Mouse (Mus musculus) bone marrow, adult 2 months (tissue): ENCODE data around the gene Sema4a. TPM values are rescaled to one million over a fixed set of nuclear protein-coding genes. Genes with fewer than 3 reads are reported as not detected.
A peak's percentile ranks its signal among the peaks of the same experiment; 100 is the strongest.

Source experiments
- H3K27ac ChIP-seq: fragments of 200-500 bp; 2 replicates; pipeline ENCODE4 v1.5.1; 2012; ENCODE audit warnings: low read depth, mild to moderate bottlenecking, control low read depth, inconsistent platforms, low read length; ENCODE audit not compliant: control insufficient read depth, poor library complexity, insufficient read depth
- H3K4me1 ChIP-seq: fragments of 200-500 bp; 2 replicates; pipeline ENCODE4 v1.6.1; 2011; ENCODE audit warnings: low read length; ENCODE audit not compliant: control insufficient read depth, insufficient read depth
- H3K4me3 ChIP-seq: fragments of 200-500 bp; replicated peaks from 2 replicates; pipeline ENCODE3; 2011; ENCODE audit warnings: mild to moderate bottlenecking, low read depth, low read length, control low read depth; ENCODE audit not compliant: control insufficient read depth
- CTCF ChIP-seq: fragments of 200-500 bp; IDR thresholded peaks from 2 replicates; pipeline ENCODE4 v1.5.1; 2011; ENCODE audit warnings: low read length, control low read depth; ENCODE audit not compliant: control insufficient read depth, insufficient read depth
- POLR2A ChIP-seq: fragments of 200-500 bp; IDR thresholded peaks from 2 replicates; pipeline ENCODE4 v1.6.1; 2011; ENCODE audit warnings: low read depth, mild to moderate bottlenecking, control low read depth, low read length, borderline replicate concordance; ENCODE audit not compliant: control insufficient read depth
- WGBS: fragments of 180-500 bp; shearing (Covaris S2); methylation state at CpG from one replicate; pipeline ENCODE4 v1.1.7; 2018; 5-methylcytosine and 5-hydroxymethylcytosine counted together
- polyA plus RNA-seq: library from polyadenylated mRNA; stranded (reverse); fragments of >200 nt; gene quantifications from 2 replicates; pipeline ENCODE4 v1.2.4, GENCODE M21; 2011; ENCODE audit warnings: low replicate concordance; ENCODE audit not compliant: missing spikeins, insufficient read depth, insufficient read length

Gene Sema4a
- polyA plus RNA-seq, 1 experiment, result 131 TPM

GRCm38 (mm10) chr3:88502641-88503504 lies 41.9 kb upstream of the Sema4a start:
- peak overlapping the region; percentile 76 for H3K4me3 ChIP-seq
- peak overlapping the region; percentile 58 for H3K27ac ChIP-seq
- peak; percentile 97 for TF ChIP-seq POLR2A
- TF ChIP-seq CTCF, result no peak
- WGBS, result 2% methylated on average over 55 of the region's 55 CpGs
- peaks cover 3% of the 10 kb centered on the region for H3K4me1 ChIP-seq

GRCm38 (mm10) chr3:88502031-88502571 lies 41.1 kb upstream of the Sema4a start:
- WGBS, result 63% methylated on average over 11 of the region's 11 CpGs
- Histone ChIP-seq H3K4me1 (peaks cover 3% of the 10 kb centered on the region), H3K27ac (peak overlapping the region; percentile 58)

GRCm38 (mm10) chr3:88501366-88502030 lies 40.5 kb upstream of the Sema4a start:
- Histone ChIP-seq H3K4me1 (peaks cover 3% of the 10 kb centered on the region), H3K27ac (peak overlapping the region; percentile 58), H3K4me3 (peak overlapping the region; percentile 76)
- TF ChIP-seq POLR2A, result no peak
- WGBS, result 60% methylated on average over 6 of the region's 6 CpGs

More at GRCm38 (mm10) chr3:88502031-88502571, 41.1 kb upstream of the Sema4a start:
- TF ChIP-seq POLR2A (no peak), CTCF (no peak)
- peak overlapping the region; percentile 76 for H3K4me3 ChIP-seq

GRCm38 (mm10) chr3:88500655-88501365 lies 39.8 kb upstream of the Sema4a start:
- Histone ChIP-seq H3K4me3 (peak overlapping the region; percentile 64), H3K27ac (no peak overlapping the region), H3K4me1 (peaks cover 3% of the 10 kb centered on the region)
- WGBS, result 74% methylated on average over 4 of the region's 4 CpGs
- TF ChIP-seq CTCF (no peak), POLR2A (no peak)

- no peak overlapping the region for H3K4me3 ChIP-seq
These were observed 39.1 kb upstream of the Sema4a start for GRCm38 (mm10) chr3:88500087-88500486.

GRCm38 (mm10) chr3:88499580-88499979 lies 38.6 kb upstream of the Sema4a start:
- peaks cover 7% of the 10 kb centered on the region for H3K4me1 ChIP-seq
- no peak for TF ChIP-seq CTCF
- no peak for TF ChIP-seq POLR2A
- no peak overlapping the region for H3K27ac ChIP-seq
- 83% methylated on average over 4 of the region's 4 CpGs for WGBS
- no peak overlapping the region for H3K4me3 ChIP-seq

More at GRCm38 (mm10) chr3:88500087-88500486, 39.1 kb upstream of the Sema4a start:
- no peak for TF ChIP-seq POLR2A
- no peak for TF ChIP-seq CTCF
- Histone ChIP-seq H3K27ac (no peak overlapping the region), H3K4me1 (peaks cover 4% of the 10 kb centered on the region)
- WGBS, result 73% methylated on average over 7 of the region's 7 CpGs

GRCm38 (mm10) chr3:88495741-88496415 lies 34.9 kb upstream of the Sema4a start:
- Histone ChIP-seq H3K4me3 (no peak overlapping the region), H3K27ac (peak overlapping the region; percentile 1), H3K4me1 (peaks cover 5% of the 10 kb centered on the region)
- 83% methylated on average over 10 of the region's 10 CpGs for WGBS
- TF ChIP-seq POLR2A, result no peak
- no peak for TF ChIP-seq CTCF
